Mouse (Mus musculus): ENCODE data around the gene Arl15. TPM values are rescaled to one million over a fixed set of nuclear protein-coding genes. Genes with fewer than 3 reads are reported as not detected.
A peak's percentile ranks its signal among the peaks of the same experiment; 100 is the strongest.

Gene Arl15
- polyA plus RNA-seq, 1 experiment from 2014 or later = 6.7 TPM

DNA sequence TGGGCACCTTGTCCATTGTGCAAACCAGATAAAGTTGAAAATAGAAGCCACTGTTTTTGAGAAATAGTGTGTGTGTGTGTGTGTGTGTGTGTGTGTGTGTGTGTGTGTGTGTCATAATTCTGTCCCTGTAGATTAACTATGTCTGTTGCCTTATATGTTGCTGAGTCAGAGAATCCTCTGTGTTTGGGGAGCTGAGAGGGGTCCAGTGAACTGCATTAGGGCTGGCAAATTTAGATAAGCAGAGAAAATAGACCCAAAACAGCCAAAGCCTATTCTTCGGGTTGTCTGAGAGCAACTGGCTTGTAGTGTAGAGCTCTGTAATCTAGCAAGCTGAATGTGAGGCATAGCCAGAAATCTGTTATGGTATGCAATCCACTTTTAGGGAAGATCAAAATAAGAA lies 348.9 kb downstream of the Arl15 start:
- H3K27ac ChIP-seq = no peak overlapping the region
- H3K4me1 ChIP-seq (replicated peaks) = no peaks in the 10 kb centered on the region
- H3K9ac ChIP-seq = no peak overlapping the region
- H3K4me2 ChIP-seq (replicated peaks) = no peak overlapping the region
- H3K36me3 ChIP-seq = no peaks in the 10 kb centered on the region
- ATAC-seq = no peak
- H3K9me3 ChIP-seq = no peaks in the 10 kb centered on the region
- no peak overlapping the region for H3K4me3 ChIP-seq (replicated peaks)
- 79% methylated on average over 1 of the region's 1 CpGs for WGBS
- H3K27me3 ChIP-seq (replicated peaks) = no peaks in the 10 kb centered on the region

DNA sequence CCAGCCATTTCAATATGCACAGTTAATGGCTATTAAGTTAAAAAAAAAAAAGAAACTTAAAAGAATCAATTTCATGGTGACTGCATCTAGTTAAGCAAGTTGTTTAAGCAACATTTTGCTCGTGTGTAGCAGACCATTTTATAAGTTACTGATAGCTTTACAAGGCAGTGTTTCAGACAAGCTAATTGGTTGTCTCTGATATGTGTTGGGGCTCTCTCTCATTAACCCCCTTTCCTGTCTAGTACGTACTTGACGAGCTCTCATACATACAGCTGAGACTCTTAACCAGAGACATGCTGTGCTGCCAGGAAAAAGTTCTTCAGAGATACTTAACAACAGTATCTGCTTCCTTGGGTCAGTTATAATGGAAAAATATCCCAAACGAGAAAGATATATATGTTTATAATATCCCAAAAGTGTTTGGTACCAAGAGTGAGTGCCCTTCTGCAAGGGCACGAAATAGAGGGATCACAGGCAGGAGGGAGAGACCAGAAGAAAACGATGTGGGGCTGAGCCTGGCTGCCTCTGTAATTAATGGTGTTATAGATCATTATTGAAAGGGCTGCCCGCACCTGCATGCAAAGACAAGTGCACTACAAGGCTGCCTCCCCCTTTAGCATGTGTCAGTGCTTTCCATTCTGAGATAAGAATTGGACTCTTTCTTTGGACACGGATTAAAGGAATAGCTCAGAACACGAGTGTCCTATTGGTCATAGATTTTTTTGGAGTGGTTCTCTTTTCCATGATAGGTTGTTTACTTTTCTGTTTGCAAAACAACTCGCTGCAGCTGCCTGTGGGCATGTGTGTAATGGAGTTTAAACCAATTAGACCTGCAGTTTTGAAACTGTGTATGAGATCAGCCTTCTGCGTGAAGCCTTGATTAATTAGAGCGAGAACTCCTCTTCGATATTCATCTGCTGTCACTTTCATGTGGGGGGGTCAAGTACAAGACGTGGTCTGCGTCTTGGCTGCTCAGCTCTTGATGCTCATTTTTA lies 350.0 kb downstream of the Arl15 start:
- ATAC-seq = no peak
- Histone ChIP-seq H3K27me3 (replicated peaks) (no peaks in the 10 kb centered on the region), H3K27ac (no peak overlapping the region), H3K9me3 (no peaks in the 10 kb centered on the region), H3K4me1 (replicated peaks) (no peaks in the 10 kb centered on the region), H3K4me2 (replicated peaks) (no peak overlapping the region), H3K36me3 (no peaks in the 10 kb centered on the region), H3K9ac (no peak overlapping the region), H3K4me3 (replicated peaks) (no peak overlapping the region)
- WGBS = 62% methylated on average over 15 of the region's 15 CpGs

DNA sequence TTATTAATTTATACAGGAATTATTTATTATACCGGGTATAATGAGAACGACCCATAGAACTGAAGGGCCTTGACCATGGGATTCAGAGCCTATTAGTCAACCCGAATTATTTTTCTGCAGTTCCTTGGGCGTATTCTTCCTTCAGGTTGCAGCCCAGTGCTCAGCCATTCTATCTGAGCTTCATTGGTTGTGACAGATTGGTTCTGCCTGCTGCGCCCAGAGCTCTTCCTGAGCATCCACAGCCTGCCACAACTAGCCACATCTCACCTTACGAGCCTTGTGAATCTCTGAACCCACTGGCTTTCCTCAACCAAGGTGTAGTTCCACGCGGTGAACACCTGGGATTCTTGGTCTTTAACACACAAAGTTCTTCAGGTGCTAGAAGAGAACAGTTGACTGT lies 350.9 kb downstream of the Arl15 start:
- ATAC-seq = no peak
- H3K9me3 ChIP-seq = no peaks in the 10 kb centered on the region
- no peaks in the 10 kb centered on the region for H3K27me3 ChIP-seq (replicated peaks)
- H3K27ac ChIP-seq = no peak overlapping the region
- H3K4me3 ChIP-seq (replicated peaks) = no peak overlapping the region
- H3K4me1 ChIP-seq (replicated peaks) = no peaks in the 10 kb centered on the region
- WGBS = 92% methylated on average over 8 of the region's 8 CpGs
- H3K36me3 ChIP-seq = no peaks in the 10 kb centered on the region
- H3K4me2 ChIP-seq (replicated peaks) = no peak overlapping the region
- no peak overlapping the region for H3K9ac ChIP-seq

DNA sequence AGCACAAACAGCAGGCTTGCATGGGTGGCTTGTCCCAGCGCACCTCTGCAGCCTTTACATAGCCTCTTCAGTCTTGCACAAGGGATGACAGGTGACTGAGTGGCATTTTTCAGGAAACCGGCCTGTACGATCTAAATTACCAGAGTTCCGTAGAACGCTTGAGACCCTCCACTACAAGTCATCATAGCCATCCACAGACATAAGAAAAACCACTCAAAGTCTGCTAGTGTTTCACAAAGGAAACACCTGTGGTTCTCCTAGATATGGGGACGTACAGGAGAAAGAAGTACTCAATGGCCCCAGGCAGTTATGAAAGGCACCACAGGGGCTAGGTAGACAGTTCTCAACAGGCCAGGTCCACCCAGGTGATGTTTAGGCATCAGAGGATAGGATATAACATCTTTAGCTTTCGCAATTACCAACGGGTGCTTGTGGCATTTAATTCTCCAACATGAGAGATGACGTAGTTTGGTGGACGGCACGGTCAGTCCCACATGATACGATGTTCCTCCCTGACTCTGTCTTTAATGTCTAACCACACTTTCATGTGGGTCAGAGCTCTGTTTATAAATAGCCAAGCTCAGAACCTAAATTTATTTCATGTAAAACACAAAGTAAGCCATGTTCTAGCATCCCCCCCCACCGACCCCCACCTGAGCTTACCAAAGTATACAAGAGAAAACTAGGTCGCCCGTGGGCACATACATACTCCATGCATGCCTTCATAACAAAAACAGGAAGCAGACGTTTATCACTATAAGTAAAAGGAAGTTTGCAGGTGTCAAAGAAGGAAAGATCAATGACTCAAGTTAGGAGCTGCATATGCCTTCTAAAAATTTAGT lies 356.8 kb downstream of the Arl15 start:
- Histone ChIP-seq H3K36me3 (no peaks in the 10 kb centered on the region), H3K4me2 (replicated peaks) (no peak overlapping the region), H3K27ac (no peak overlapping the region), H3K27me3 (replicated peaks) (no peaks in the 10 kb centered on the region), H3K4me3 (replicated peaks) (no peak overlapping the region), H3K9ac (no peak overlapping the region), H3K4me1 (replicated peaks) (no peaks in the 10 kb centered on the region), H3K9me3 (no peaks in the 10 kb centered on the region)
- ATAC-seq = no peak
- 78% methylated on average over 16 of the region's 16 CpGs for WGBS

DNA sequence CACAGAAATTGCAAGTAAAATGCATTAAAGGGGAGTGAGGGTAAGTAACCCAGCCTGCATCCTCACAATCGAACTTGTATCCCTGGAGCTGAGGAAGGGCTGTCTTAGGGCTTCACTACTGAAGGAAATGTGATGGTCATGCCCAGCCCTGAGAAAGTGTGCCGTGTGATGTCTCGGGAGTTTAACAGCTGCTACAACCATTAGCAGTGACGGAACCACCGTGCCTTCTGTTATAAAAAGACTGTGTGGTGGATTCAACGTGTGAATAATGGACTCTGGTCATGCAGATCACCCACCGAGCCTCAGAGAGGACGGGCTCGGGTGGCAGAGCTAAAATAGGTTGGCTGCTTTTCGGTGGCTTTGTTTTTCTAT lies 357.4 kb downstream of the Arl15 start:
- no peak overlapping the region for H3K4me2 ChIP-seq (replicated peaks)

DNA sequence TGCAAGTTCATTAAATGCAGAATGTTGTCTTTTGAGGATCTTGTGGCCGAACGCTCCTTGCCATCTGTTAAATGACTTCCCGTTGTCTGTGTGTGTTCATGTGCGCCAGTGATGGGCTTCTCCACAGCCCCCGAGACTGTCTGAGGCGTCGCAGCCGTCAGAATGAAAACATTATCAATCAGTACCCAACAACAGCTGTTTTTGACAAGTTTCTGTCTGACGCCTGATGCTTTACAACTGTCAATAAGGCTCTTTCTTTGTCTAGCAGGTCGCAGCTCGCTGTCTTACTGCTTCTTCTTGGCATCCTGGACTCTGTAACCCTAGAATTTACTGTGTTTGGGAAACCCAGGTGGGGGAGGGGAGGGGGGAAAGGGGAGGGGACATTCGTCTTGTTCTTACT lies 362.4 kb downstream of the Arl15 start:
- H3K27me3 ChIP-seq (replicated peaks) = no peaks in the 10 kb centered on the region
- H3K9ac ChIP-seq = no peak overlapping the region
- no peaks in the 10 kb centered on the region for H3K36me3 ChIP-seq
- 39% methylated on average over 12 of the region's 12 CpGs for WGBS
- no peak for ATAC-seq
- no peak overlapping the region for H3K4me2 ChIP-seq (replicated peaks)
- H3K9me3 ChIP-seq = no peaks in the 10 kb centered on the region
- no peak overlapping the region for H3K27ac ChIP-seq
- H3K4me1 ChIP-seq (replicated peaks) = no peaks in the 10 kb centered on the region
- no peak overlapping the region for H3K4me3 ChIP-seq (replicated peaks)

More for the DNA sequence above, 357.4 kb downstream of the Arl15 start:
- Histone ChIP-seq H3K4me3 (replicated peaks) (no peak overlapping the region), H3K27me3 (replicated peaks) (no peaks in the 10 kb centered on the region), H3K4me1 (replicated peaks) (no peaks in the 10 kb centered on the region), H3K27ac (no peak overlapping the region), H3K9me3 (no peaks in the 10 kb centered on the region), H3K9ac (no peak overlapping the region), H3K36me3 (no peaks in the 10 kb centered on the region)
- 74% methylated on average over 10 of the region's 10 CpGs for WGBS
- ATAC-seq = no peak

DNA sequence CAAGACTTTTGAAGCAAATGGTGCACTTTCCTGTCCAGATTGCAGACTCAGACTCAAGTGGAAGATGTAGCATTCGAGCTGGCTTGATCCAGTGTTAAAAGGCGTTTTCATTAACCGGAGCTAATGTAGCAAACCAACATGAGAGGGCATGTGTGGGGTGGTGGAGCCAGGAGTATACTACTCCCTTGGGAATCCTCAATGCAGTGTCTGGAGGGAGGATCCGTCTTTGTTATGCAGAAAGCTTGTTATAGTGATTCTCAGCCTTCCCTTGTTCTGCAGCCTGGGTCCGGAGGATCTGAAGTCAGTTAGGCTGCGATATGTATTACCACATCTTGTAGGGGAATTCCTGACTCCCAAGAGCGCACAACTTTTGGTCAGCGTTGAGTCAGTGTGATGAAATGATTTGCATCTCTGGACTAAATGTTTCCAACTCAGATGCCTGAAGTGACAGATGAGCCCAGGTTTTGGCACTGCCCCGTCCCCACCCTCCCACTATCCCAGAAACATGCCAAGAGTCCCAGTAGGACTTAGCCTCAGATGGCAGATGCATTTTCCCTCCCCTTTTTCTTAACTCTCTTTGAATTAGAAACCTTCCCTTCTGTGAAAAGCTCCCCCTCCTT lies 363.9 kb downstream of the Arl15 start:
- WGBS = 86% methylated on average over 9 of the region's 9 CpGs

DNA sequence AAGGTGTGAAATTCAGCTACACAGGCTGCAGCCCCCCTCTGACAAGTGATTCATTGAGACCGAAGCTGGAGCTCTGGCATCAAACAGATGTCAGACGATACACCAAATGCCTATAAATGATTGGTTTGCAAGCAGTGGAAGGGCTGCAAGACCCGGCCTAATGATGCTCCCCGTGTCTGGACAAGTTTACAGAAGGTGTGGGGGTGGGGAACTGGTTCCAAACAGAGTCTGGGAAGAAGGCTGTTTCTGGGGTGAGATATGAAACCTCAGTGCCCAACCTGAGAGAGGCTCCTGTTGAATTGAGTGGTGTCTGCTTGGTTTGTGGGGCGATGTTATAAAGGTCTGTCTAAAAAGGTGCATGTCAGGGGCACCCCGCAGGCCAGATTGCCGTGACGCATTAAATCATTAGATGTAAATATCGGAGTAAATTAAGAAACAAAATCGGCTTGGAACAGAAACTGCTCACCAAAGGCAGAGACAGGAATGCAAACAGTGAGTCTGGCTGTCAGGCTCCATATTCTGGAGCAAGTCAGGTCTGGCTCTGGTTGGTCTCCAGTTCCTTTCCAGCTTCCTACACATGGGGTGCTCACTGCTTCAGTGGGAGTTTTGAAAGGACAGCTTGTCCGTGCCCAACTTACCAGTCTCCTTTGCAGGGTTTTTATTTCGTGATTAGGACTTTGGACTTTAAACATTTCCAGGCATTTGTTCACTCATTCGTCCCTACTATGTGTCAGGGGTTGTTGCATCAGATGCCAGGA lies 365.5 kb downstream of the Arl15 start:
- no peaks in the 10 kb centered on the region for H3K27me3 ChIP-seq (replicated peaks)
- ATAC-seq = 0 out of 2 replicates have a peak, but pooled peaks have one; percentile 15
- no peaks in the 10 kb centered on the region for H3K36me3 ChIP-seq
- H3K4me3 ChIP-seq (replicated peaks) = no peak overlapping the region
- 40% methylated on average over 13 of the region's 13 CpGs for WGBS
- H3K4me2 ChIP-seq (replicated peaks) = no peak overlapping the region
- no peak overlapping the region for H3K9ac ChIP-seq
- H3K27ac ChIP-seq = no peak overlapping the region
- no peaks in the 10 kb centered on the region for H3K4me1 ChIP-seq (replicated peaks)
- no peaks in the 10 kb centered on the region for H3K9me3 ChIP-seq

More for the DNA sequence above, 363.9 kb downstream of the Arl15 start:
- Histone ChIP-seq H3K27me3 (replicated peaks) (no peaks in the 10 kb centered on the region), H3K4me1 (replicated peaks) (no peaks in the 10 kb centered on the region), H3K36me3 (no peaks in the 10 kb centered on the region), H3K9ac (no peak overlapping the region), H3K27ac (no peak overlapping the region), H3K9me3 (no peaks in the 10 kb centered on the region), H3K4me2 (replicated peaks) (no peak overlapping the region), H3K4me3 (replicated peaks) (no peak overlapping the region)
- ATAC-seq = no peak

DNA sequence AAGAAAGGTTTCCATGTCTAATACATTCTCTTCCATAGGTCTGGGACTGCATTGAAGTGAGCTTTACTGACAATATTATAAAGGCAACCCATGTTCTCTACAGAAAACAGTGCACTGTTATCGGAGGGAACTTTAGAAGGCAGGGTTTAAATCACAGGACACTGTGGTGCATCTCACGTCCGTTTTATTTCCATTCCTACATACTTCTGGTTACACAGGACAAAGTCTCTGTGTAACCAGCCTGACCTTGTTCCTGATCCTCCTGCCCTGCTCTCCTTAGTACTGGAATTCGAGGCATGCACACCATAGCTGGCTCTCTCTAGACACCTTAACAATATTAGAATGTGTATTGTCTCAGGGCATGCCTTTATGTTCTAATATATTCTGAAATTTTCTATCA lies 368.4 kb downstream of the Arl15 start:
- H3K9me3 ChIP-seq = no peaks in the 10 kb centered on the region
- no peaks in the 10 kb centered on the region for H3K27me3 ChIP-seq (replicated peaks)
- 46% methylated on average over 4 of the region's 4 CpGs for WGBS
- H3K36me3 ChIP-seq = no peaks in the 10 kb centered on the region
- no peaks in the 10 kb centered on the region for H3K4me1 ChIP-seq (replicated peaks)
- no peak overlapping the region for H3K4me3 ChIP-seq (replicated peaks)
- H3K27ac ChIP-seq = no peak overlapping the region
- no peak overlapping the region for H3K9ac ChIP-seq
- H3K4me2 ChIP-seq (replicated peaks) = no peak overlapping the region
- no peak for ATAC-seq

DNA sequence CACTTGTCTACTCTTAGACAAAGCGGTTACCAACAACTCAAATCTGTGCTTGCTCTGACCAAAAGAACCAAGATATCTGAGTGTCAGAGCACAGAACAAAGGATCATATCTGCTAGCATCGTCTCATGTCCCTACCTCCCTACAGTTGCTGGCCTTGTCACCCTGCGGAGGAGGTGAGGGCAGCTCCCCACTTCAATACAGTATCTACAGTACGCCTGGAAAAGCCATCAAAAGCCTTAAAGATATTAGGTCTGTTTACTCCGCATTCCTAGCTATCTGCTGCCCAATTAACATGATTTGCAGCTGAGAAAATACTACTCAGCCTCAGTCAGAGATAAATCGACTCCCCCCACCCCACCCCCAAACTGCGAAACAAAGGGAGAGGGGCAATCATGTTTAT lies 371.3 kb downstream of the Arl15 start:
- Histone ChIP-seq H3K36me3 (no peaks in the 10 kb centered on the region), H3K9ac (no peak overlapping the region), H3K27ac (no peak overlapping the region), H3K4me3 (replicated peaks) (no peak overlapping the region), H3K9me3 (no peaks in the 10 kb centered on the region), H3K4me1 (replicated peaks) (no peaks in the 10 kb centered on the region), H3K27me3 (replicated peaks) (no peaks in the 10 kb centered on the region), H3K4me2 (replicated peaks) (no peak overlapping the region)
- ATAC-seq = no peak
- WGBS = 65% methylated on average over 7 of the region's 7 CpGs

DNA sequence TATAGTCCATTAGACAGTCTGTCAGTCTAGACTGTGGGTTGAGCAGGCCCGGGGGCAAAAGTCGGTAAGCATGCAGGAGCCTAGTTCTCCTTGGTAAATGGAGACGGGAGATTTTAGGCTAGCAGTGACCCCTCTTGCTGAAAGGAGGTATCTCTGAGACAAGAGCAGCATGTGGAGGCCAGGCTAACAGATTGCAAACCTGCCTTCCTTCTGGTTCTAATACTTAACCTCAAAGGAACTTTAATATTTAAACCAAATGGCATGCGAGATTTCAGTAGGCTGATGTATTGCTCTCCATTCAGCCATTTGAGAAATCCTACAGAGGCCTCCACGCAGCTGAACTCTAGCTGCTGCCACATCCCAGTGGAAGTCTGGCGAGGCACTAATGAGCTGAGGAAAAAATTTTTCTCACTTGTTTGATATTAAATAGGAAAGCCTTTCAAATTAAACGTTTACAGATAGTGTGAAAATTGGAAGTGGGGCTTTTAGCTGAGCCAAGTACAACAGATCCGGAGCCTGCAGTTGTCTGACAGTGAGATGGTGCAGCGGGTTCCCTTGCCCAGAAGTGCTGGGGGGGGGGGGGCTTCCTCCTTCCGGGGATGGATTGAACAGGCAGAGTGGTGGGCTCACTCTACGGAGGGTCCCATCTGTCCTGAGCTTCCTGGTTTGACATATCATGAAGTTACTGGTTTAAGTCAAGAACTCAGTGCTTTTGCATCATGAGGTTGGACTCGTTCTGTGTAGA lies 372.3 kb downstream of the Arl15 start:
- Histone ChIP-seq H3K27ac (no peak overlapping the region), H3K4me3 (replicated peaks) (no peak overlapping the region), H3K36me3 (no peaks in the 10 kb centered on the region), H3K4me2 (replicated peaks) (no peak overlapping the region), H3K27me3 (replicated peaks) (no peaks in the 10 kb centered on the region), H3K9me3 (no peaks in the 10 kb centered on the region), H3K9ac (no peak overlapping the region), H3K4me1 (replicated peaks) (no peaks in the 10 kb centered on the region)
- ATAC-seq = no peak
- WGBS = 43% methylated on average over 12 of the region's 12 CpGs

All from intestine, embryonic 15.5 days (tissue).